Mouse (Mus musculus) spleen, postnatal 10 days (tissue): Measurements from ENCODE around the gene Tdrd9.
A peak's percentile ranks its signal among the peaks of the same experiment; 100 is the strongest.

ENCODE experiments used
- DNase-seq, 2 experiments: peaks; one replicate each; pipeline ENCODE4 v3.0.0; 2021 to 2022; ENCODE audit warnings: low spot score in 2 of 2

The Tdrd9 gene

DNA sequence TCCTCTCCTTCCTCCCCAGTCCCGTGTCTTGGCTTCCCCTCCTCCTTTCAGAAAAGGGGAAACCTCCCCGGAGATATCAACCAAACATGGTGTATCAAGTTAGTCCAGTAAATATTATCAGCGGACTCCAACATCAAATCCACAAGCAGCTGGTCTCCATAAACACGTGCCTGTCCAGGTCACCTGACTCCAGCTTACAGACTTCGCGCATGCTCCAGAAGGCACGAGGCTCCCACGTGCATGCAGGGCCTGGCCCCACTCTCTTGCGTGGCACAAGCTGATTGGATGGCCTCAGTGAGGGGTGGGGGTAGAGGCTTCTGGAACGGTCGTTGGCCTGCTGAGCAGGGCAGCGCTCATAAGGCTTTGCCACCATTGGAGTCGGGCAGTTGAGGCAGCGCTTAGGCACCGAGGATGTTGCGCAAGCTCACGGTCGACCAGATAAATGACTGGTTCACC, at the start of gene Tdrd9:
Tdrd9 (plus strand) TSS at position 329 of the 456 bp plus-strand sequence.
- DNase-seq: no peak

DNA sequence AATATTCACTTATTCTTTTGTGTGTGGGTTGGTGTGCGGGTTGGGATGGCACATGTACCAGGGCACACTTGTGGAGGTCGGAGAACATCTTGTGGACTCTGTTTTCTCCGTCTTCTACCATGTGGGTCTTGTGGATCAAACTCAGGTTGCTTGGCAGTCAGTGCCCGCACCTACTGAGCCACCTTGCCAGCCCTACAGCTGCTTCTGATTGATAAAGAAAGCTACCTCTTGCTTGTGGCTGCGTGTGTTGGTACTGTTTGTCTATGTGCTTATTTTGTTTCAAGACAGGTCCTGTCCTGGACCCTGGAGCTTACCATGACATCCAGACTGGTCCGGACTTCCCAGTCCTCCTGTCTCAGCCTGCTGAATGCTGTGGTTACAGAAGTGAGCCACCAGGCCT, 48.2 kb upstream of the Tdrd9 start:
- DNase-seq: peak; percentile 47 to 77

- DNase-seq: no peak
Observed at GRCm38 (mm10) chr12:111927338-111927737, 44.0 kb upstream of the Tdrd9 start.

GRCm38 (mm10) chr12:111928411-111928966, 42.9 kb upstream of the Tdrd9 start:
- DNase-seq: no peak

DNA sequence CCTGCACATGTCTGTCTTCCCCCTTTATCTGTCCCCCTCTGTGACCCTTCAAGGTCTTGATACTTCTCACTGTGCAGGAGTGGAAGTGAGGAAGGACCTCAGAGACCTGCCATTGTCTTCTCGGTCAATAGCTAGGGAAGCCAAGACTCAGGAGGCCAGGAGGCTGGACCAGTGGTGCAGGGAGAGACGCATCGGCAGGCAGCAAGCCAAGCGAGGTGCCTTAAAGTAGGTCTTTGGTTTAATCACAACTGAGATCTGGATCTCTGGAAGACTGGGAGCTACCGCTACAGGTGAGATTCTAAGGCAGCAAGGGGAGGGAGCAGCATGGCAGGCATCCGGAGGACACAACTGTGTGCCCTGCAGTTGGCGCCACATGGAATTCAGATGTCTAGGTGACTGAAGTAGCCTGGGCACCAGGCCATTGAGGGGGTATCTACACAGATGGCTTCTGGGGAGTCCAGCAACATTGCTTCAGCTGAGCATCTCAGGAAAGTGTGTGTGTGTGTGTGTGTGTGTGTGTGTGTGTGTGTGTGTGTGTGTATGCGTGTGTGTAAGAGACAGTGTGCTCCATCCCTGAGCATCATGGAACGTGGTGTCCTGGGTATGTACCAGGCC, 39.8 kb upstream of the Tdrd9 start:
- DNase-seq: no peak

GRCm38 (mm10) chr12:111932513-111932912, 38.8 kb upstream of the Tdrd9 start:
- no peak for DNase-seq

DNA sequence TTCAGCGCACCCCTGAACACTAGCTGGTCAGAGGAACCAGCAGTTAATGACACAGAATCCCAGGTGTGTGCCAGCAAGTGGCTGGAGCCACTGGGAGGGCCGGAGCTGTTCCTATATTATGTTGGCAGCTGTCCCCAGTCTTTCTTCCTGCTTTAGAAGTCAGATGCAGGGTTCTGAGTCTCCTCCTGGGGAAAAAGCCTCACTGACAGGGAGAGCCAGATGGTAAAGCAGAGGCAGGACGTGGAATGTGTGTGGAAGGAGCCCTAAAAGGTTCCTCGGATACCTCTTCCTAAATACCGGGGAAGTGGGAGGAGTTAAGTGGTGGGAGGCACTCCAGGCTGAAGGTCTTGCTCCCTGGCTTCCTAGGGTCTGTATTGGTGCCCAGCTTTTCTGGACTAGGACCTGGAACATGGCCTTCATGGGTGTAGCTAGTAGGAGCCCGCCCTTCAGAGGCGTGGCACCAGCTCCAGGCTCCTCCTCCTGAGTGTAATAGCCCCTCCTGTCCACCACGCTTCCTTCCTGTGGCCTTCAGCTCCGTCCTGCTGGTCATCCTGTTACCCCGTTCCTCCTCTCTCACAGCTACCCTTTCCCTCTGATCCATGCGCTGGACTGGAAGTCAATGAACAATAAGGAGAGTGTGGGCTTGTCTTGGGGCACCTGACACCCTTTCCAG, 38.2 kb upstream of the Tdrd9 start:
- DNase-seq: no peak

DNA sequence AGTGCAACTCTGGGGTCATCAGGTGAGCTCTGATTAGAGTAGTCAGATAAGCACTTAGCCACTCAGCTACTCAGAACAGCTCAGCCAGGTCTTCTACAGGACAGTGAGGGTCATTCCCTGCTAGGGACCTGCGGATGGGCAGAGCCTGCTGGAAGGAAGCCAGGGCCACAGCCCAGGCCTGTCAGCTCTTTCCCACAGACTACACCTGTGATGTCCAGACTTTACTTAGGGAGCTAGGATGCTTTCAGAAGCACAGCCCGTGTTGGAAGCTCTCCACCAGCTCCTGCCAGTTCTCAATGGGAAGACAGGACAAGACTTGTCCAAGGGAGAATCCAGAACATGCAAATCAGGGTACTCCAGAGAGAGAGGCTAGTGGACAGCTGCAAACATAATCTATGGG, 37.4 kb upstream of the Tdrd9 start:
- DNase-seq: no peak

- DNase-seq: no peak
Observed at GRCm38 (mm10) chr12:111936706-111937550, 34.4 kb upstream of the Tdrd9 start.

DNA sequence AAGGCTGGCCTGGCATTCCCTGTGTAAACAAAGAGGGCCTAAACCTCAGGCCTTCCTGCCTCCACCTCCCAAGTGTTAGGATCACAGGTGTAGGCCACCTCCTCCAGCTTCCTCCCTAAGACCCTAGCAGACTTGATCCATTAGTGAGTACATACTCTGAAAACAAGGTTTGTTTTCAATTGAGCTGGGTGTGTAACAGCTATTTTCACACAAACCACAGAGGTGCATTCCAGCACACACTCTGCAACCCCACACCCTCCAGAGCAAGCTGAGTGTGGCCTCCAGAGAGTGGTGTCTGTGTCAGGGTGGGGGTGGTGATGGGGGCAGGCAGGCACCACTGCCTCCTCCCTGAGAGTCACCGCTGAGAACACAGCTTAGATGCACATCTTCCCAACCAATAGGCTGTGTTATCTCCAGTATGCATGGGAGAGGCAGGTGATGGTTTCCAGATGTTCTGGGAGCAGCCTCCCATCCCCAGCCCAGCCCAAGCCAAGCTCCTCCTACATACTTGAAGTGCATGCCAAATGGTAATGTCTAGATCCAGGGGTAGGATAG, 32.7 kb upstream of the Tdrd9 start:
- no peak for DNase-seq

- no peak for DNase-seq
Observed at GRCm38 (mm10) chr12:111943421-111944064, 27.8 kb upstream of the Tdrd9 start.

DNA sequence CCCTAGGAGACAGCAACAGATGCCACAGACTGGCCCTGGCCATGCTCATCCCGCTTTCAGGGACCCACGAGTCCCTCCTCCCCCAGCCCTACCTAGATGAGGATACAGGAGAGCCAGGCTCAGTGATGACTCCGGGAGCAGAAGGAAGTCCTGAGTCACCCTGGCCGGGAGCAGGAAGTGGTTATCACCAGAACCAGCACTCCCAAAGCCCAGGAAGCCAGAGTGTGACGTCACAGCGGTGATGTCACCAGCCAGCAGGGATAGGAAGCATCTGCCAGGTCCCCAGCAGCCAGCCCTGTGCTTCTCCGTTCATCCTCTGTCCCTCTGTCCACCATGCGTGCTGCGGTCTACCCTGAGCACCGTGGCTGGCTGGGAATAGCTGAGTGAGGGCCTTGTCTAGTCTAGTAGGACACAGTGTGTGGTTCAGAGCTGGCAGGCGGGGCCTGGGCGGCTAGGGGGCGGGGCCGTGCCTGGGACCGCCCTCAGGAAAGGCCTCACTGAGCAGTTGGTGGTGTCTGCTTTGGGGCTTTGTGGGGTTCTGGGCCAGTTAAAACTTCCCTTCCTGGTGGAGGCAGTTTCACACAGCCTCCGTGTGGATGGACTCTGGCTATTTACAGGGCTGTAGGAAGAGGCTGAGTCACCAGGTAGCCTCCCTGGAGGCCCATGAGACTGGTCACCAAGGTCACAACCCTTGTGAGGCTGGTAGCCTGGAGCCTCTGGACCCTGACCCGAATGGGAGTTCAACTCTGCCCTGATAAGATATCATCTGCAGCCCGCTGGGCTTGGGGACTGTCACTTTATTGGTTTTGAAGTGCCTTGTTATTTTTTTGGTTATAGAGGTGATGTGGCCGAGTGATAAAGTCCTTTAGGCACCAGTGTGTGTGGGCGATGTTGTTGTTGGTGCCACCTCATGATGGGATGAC, 27.0 kb upstream of the Tdrd9 start:
- DNase-seq: peak; percentile 23 to 33

- DNase-seq: peak in 1 of 2 experiments; percentile 33
Observed at GRCm38 (mm10) chr12:111945115-111945514, 26.2 kb upstream of the Tdrd9 start.

DNA sequence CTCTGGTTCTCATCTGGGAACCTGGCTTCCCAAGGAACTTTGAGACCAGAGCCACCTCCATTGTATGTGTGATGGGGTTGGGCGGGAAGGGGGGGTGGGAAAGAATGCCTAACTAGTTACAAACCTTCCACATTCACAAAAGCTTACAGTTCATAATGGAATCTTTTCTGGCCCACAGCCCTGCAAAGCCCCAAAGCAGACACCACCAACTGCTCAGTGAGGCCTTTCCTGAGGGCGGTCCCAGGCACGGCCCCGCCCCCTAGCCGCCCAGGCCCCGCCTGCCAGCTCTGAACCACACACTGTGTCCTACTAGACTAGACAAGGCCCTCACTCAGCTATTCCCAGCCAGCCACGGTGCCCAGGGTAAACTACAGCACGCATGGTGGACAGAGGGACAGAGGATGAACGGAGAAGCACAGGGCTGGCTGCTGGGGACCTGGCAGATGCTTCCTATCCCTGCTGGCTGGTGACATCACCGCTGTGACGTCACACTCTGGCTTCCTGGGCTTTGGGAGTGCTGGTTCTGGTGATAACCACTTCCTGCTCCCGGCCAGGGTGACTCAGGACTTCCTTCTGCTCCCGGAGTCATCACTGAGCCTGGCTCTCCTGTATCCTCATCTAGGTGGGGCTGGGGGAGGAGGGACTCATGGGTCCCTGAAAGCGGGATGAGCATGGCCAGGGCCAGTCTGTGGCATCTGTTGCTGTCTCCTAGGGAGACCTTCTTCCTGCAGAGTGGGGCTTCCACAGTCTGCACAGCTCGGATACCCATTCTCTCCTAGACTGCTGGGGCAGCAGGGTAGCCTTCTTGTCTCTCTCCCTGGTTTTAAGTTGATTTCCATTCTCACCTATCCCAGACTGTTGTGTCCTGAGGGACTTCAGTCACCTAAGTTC, 25.3 kb upstream of the Tdrd9 start:
- DNase-seq: peak in 1 of 2 experiments; percentile 6

- peak; percentile 36 to 74 for DNase-seq
Observed at GRCm38 (mm10) chr12:111946716-111947115, 24.6 kb upstream of the Tdrd9 start.

DNA sequence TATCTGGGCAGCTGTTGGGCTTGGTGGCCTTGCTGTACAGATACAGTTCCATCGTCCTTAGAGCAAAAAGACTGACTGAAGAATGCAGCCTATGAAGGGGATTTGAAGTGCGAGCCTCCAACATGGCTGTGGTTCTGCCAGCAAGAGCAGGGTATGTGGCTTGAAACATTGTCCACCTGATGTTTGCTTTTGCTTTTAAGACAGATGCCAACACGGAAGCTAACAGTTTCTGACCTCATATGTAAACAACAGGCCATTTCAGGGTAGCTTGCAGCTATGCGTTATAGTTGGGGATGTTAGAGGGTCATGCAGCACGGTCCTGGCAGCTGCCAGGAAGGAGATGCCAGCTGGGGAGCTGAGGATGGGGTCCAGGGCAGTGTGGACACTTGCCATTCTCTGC, 20.9 kb upstream of the Tdrd9 start:
- DNase-seq: no peak

GRCm38 (mm10) chr12:111951701-111952100, 19.7 kb upstream of the Tdrd9 start:
- no peak for DNase-seq

DNA sequence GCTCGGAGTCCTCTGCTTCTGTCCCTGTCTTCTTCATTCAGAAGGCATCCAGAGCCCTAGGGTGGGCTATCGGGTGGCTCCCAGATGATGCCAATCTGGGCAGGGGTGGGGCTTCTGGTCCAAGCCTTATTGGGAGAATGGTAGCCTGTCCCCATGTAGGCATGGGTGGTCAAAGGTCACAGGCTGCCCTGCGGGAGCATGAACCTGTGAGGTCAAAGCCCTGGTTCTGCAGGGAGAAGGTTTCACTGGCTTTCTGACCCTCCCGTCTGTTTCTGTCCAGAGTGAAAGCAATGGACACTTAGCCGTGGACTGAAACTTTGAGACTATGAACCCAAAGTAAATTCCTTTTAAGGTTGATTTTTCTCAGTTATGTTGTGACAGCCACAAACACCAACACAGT, 15.2 kb upstream of the Tdrd9 start:
- DNase-seq: no peak
